Mouse (Mus musculus): Measurements from ENCODE around the gene Fbxl8.

DNA sequence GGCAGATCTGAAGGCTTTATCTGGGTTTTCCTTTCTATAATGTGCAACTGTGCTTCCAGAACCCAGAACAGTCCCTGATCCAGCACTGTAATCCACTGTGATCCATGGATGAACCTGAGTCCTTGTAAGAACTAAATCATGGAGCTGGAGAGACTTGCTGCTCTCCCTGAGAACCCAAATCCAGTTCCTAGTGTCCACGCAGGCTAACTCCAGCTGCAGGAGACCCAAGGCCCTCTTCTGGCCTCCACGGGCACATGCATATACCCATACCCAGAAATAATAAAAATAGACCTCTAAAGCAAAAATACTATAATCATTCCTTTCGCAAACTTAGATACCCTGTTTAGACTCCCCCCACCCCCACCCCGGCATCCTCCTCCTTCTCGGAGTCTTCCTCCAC, 23.8 kb downstream of the Fbxl8 start:
- TF ChIP-seq FLI1 (IDR thresholded peaks at IDR 0.05; ENCODE audit: low read length), result no peak
- no peak for TF ChIP-seq GATA1 (IDR thresholded peaks at IDR 0.05; ENCODE audit: borderline replicate concordance, low read length)

All from megakaryocyte, embryonic 14.5 days (primary cell).